Mouse (Mus musculus): ENCODE measurements at regions not wholly inside any gene's neighbourhood (a gene's known extent, or its start where the extent isn't known, plus 50 kb on each side); places are given as distances from the start of the nearest gene placed in this dataset.

DNA sequence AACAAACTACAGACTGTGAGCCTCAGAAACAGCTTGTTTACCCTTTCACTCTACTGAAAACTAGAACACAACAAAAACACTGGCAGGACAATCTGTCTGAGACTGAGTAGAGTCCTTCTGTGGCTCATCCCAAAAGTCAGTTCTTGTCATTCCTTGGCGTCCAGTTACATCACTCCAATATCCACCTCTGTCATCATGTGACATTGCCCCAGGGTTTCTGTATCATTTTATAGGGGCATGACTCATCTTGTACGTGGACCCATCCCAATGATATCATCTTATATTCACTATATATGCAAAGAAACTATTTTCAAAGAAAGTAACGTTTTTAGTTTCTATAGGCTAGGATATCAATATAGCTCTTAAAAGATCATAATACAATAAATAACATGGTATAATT, 152.3 kb downstream of the Dkk2 start:
- no peak for DNase-seq (ENCODE audit: low spot score)

DNA sequence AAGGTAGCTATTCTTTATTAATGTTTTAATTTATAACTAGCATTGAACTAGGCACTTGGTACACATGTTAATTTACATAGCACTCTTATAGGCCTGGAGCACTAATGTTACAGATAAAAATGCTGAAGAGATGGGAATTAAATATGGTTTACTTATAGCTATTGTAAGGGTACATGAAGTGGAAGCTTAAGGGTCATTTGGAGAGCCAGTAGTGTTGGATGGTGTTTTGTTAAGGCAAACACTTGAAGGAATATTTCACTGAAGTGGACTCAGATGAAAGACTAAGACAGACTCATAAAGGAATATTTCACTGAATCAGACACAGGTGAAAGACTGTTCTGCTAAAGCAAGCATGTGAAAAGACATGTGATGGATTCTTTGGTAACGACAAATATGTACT, 172.7 kb downstream of the Dkk2 start:
- DNase-seq (ENCODE audit: low spot score) = no peak

DNA sequence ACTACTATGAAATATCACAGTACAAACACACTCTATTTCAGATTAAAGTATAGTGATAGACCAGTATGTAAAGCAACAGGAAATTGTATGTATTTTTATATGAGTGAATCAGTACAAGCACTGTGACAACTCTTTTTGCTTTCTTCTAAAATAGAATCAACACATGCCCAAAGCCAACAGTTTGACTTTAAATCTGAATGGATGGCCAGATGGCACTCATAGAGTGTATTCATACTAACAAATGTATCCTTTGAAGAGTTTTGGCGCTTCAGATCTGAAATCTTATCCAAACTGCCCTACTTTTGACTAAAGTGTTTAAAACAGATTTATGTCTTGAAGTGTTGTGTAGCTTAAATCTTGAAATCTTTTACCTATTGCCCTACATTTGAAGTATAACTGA, 184.5 kb downstream of the Dkk2 start:
- no peak for DNase-seq (ENCODE audit: low spot score)

DNA sequence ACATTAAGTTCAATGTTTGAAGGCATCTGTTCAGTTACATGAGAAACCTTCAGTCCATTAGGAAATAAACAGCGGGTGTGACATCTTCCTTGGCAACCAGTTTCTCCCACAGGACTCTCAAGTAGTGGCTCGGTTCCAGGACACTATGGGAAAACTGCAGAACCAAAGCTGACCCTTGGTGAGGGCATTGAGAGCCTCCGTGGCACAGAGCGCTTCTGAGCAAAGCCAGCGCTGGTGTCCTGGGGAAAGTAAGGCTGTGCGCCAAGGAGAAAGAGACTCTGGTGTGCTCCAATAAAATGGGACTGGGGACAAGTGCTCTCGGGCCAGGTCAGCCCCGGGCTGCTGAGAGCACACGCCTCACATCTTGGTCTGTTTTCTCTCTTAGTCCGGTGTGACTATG, 189.7 kb downstream of the Dkk2 start:
- DNase-seq (ENCODE audit: low spot score) = no peak

DNA sequence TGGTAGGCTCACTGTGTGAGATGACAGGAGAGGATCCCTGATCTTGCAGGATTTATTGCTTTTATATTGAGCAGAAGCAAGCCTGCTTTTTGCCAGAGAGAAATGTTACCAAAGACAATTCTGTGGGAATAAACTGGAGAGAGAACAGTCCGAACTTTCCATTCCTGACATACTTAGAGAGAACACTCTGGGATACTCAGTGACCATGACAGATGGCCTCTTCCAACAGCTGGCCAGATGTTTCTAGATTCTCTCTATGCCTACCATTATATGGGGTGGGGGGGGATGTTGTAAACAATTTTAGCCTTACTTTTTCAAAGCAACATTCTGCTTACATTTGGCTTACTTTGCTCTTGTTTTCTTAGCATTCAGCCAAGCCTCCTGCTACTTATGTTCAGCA, 192.7 kb downstream of the Dkk2 start:
- DNase-seq (ENCODE audit: low spot score) = no peak

DNA sequence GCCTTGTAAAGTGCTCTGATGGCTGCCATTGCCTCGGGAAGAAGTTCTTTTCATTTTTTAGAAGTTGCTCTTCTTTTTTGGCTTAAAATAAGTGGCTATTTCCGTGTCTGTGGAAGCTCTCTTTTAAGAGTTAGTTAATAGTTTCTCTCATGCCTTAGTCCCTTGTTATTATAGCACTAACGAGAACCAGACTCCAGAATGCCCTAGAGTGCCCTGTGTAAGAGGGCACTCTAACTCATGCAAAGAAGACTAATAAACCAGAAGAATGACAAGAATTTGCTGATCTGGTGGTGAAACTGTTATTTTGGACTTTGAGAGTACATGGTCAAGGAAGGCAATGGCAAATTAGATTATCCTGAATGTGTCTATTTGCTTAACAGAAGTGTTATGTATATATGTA, 202.6 kb downstream of the Dkk2 start:
- DNase-seq (ENCODE audit: low spot score) = peak; percentile 33

DNA sequence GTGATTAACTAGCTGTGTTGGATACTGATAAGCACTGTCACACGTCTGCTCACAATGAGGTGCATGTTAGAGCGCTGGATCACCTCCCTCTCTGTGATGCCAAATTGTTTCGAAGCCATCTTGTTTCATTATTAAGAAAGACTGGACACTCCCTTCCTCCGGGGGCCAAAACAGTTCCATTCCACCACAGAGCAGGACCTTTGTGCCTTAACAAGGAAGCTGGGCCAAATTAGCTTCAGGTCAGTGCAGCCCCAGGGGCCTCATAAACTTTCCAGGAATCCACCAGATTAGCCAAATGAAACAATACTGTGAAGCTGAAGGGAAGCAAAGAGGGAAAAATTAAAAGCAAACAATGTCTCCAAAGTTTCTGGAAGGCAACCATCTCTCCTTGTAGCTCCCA, 241.9 kb downstream of the Dkk2 start:
- no peak for DNase-seq (ENCODE audit: low spot score)

DNA sequence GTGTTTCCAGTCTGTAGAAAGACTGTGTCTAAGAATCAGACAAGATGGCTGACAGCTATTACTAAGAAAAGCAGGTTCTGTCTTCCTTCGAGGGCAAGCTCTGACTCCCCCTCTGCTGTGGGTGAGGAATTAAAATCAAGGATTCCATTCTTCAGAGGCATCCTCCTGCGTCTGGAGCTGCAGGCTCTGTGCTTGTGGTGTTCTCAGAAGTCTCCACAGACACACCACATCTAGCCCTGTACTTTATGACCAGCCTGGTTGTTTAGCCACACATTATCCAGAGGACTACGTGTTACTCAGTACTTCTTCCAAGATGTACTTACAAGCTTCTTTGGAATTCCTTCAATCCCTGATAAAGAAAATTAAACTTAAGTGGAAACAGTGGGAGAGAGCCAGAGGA, 258.5 kb downstream of the Dkk2 start:
- DNase-seq (ENCODE audit: low spot score) = no peak

DNA sequence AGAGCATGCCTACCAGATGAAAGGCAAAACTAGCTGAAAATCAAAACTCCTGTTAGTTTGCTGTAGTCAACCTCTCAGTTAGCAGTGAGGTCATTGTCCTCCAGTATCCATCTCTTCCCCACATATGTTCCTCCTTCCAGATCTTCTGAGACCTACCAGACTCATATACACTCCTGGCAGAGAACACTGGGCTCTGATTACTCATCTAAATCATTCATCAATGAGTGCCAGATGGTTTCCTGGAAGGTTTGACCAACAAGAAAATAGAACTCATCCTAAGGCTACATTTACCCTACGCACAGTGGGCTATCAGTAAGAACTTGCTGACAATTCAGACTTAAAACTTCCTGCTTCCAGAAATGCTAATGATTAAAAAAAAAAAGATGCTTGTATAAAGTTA, 260.8 kb downstream of the Dkk2 start:
- DNase-seq (ENCODE audit: low spot score) = no peak

DNA sequence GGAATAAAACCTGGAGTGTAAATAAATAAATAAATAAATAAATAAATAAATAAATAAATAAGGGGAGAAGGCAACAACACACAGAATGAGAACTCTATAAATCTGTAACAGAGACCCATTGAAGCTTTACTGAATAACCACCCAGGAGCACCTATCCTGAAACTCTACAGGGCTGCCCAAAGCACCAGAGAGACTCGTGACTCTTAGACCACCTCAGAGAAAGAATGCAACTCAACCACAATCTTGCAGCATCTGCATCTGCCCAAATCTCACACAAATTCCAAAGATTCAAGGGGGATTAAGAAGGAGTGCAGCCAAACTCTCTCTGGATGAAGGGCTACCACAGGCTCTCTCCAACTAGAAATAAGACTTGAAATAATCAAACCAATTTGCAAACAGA, 264.5 kb downstream of the Dkk2 start:
- DNase-seq (ENCODE audit: low spot score) = no peak

DNA sequence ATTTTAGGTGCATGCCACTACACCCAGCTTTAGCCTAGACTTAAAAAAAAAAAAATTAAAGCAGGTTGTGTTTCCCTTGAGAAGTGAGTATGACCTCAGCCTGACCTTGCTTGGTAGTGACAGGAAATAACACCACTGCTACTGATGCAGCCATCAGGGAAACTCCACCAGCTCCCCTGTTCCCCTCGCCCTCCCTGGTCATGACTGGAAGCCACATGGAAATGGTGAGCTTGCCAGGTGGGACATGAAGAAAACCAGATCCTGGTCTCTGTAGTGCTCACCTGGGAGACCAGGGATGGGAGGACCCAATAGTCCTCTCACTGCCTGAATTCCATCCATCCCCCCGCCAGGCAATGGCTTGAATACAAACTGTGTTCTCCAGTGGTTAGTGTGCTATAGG, 268.1 kb downstream of the Dkk2 start:
- peak; percentile 14 for DNase-seq (ENCODE audit: low spot score)

DNA sequence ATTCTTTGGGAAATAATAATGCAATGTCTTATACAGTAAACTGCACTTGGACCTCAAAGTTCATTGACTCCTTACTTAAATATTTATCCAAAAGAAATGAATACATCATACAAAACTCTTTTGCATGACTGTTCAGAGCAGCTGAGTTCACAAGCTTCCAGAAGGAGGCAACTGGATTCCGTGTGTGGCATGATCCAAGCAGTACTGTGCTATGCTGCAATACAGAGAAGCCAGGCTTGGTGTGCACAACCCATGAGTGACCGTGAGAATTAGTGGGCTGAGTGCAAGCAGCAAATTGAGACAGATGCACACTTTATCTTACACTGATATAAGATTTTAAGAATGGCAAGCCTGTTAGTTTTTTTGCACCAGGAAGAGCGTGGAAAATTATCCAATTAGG, 270.0 kb upstream of the Gimd1 start:
- DNase-seq (ENCODE audit: low spot score) = no peak

DNA sequence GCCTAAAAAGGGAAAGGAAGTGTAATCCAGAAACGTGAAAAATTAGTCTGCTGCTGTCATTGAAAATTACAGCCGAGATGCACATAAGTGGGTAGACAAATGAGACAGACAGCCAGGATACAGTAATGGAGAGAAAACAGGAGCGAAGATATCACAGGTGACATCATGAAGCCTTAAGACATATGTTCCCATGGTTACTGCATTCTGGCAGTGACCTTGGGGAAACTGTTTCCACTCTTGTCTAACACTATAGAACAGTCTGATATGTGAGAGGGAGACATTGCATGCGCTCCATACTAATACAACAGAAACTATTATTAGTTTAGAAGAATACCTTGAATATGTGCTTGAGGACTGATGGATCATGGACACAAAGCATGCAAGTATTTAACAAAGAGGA, 254.0 kb upstream of the Gimd1 start:
- no peak for DNase-seq (ENCODE audit: low spot score)

DNA sequence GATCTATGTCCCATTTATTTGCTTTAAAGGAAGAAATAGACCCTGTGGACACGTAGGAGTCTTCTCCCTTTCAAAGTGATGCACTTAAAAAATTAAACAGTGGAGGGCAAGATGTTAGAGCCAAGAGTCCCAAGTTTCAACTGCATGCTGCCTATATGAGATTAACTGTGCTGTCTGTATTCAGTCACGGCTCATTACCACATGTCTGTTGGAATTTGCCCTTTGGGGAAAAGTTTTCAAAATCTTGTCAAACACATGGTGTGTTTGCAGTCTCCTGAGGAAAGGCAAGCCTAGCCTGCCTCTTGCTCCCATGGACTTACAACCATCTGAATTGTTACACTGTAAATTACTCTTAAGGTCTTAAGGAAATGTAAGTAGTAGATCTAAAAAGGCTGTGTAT, 211.9 kb upstream of the Gimd1 start:
- DNase-seq (ENCODE audit: low spot score) = peak; percentile 37

DNA sequence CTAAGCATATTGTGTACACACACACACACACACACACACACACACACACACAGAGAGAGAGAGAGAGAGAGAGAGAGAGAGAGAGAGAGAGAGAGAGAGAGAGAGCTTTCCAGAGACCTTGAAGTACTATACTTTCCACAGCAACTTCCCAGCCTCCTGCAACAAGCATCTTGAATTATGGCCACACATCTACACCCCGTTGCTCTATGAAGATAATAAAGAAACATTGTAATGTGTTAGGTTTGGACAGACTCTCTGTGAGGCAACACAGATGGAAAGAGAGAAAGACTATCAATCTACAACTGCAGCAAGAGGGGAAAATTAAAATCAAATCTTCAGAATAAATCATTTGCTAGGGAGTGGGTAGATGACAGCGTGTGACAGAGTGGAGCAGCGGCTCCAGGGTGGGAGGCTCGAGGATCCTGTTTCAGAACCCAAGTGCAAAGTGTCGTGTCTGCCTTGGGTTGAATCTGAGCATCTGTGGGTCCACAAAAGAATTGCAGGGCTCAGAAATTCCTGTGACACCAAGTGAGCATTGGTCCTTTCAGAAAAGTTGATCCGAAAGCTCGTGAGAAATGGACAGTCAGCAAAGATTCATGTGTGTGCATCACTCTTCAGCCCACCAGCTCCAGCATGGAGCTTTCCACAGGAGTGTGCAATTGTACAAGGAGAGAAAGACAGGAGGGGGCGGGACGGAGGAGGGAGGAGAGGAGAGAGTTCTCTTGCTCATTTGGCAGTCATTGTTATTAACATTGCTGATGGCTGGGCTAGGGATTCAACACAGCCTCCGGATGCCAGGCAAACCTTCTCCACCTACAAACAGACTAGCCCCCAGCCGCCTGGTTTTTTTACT, 203.6 kb upstream of the Gimd1 start:
- DNase-seq (ENCODE audit: low spot score) = no peak

DNA sequence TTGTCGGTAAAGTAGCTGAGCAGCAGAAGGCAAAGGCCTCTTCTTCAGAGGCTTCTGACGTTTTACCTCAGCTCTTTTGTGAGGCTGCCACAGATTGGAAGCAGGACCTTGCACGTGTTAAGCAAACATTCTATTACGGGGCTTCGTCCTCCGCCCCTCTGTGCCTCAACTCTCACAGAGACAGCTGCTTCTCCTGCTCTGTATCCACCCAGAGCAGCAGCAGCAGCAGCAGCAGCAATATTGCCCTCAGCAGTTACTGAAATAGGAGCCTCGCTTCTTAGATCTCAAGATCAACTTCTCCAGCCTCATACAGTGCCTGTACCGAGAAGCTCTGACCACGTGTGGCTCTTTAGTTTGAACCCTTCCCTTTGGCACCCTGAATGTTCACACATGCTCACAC, 202.4 kb upstream of the Gimd1 start:
- no peak for DNase-seq (ENCODE audit: low spot score)

DNA sequence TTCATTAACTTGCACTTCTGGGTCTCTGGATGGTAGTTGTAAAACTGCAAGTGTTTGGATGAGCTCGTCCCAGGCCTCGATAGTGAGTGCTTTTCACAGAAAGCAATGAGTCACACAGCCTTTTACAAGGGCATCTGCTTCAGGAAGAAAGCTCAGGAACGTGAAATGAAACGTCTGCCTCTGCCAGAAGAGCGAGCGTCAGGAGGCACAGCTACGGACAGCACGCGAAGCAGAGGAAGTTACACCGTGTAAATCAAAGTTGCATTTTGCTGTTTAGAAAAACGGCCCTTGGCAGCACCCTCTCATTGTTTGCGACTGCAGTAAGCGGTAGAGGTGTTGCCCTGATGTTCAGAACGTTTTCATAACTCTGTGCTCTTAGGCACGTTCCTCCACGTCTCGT, 201.5 kb upstream of the Gimd1 start:
- no peak for DNase-seq (ENCODE audit: low spot score)

DNA sequence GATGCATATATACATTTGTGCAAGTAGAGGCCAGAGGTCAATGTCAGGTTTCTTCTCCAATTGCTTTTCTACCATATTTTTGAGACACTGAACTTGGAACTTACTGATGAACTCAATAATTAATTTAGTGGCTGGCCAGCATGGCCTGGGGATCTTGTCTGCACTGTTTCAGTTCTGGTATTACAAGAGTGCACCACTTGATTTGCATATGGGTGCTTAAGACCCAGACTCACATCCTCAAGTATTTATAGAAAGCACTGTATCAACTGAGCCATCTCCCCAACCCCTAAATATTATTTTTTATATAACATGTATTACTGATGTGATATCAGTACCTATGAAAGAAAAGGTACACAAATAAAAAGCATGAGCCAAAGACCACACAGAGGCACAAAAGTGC, 197.8 kb upstream of the Gimd1 start:
- DNase-seq (ENCODE audit: low spot score) = no peak

DNA sequence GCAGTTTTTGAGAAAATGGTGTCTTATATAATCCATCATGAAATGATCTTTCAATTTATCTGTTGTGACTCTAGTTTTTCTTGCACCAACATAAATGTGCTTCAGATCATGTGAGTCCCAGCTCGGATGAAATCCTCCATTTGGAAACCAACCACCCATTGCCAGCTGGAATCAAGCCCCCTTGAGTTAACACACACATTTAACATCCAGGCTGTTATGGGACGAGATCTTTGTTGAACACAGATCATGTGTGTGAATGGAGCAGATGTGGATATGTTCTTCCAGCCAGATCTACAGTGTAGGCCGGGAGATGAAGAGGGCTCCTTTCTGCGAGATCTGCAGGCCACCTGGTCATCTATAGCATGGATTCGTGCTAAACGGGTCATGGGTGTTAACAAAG, 188.4 kb upstream of the Gimd1 start:
- no peak for DNase-seq (ENCODE audit: low spot score)

DNA sequence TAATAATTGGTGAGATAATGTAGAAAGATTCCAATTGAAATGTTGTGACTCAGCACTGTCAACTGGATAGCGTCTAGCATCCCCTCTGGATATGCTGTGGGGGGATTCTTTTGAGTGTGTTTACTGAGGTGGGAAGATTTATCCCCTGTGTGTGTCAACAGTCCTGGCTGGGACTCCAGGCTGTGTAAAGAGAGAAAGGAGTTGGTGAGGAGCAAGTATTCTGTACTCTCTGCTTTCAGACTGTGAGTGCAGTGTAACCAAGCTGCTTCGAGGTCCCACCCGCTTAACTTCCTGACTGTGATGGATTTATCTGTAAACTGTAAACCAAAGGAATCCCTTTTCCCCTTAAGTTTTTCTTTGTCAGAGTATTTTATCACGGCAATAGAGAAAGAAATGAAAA, 175.7 kb upstream of the Gimd1 start:
- no peak for DNase-seq (ENCODE audit: low spot score)

DNA sequence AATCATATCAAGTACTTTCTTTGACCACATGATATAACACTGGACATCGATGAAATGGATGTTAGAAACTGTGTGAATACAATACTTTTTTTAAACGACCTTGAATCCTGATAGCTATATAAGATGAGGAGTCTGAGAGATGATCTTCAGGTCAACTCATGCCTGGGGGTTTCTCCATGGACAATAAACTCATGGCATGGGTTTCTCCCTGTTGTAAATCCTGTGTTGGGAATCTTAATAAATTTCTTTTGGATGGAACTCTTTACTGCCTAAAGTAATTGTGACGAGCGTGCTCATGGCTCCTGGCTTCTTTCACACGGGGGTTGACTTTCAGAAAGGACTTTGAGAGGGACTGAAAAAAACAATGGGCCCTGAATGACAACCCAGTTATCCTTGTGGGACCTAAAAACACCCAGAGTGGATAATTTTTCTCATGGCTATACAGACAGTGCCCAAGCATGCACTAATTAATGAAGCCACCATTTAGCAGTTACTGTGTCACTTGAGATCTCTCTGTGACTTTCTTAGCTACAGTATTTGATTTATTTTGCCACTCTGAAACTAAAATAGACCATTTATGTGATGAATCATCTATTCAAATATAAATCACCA, 167.2 kb upstream of the Gimd1 start:
- no peak for DNase-seq (ENCODE audit: low spot score)

DNA sequence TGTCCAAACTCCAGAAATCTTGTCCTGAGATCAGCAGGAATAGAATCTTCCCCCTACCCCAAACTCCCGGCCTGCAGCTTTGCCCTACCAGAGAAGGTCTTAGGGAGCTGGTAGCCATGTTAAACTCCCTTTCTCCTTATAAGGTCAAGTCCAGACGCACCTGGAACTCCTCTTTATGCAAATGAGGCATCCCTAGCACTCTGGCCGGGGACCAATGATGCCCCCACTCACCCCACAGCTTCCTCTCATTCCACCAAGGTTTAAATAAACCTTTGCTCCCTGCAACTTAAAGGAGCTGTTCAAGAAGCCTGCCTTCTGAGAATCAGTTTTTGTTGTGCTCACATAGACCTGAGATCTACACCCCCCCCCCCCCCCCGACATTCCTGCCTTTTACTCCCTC, 158.6 kb upstream of the Gimd1 start:
- DNase-seq (ENCODE audit: low spot score) = no peak

DNA sequence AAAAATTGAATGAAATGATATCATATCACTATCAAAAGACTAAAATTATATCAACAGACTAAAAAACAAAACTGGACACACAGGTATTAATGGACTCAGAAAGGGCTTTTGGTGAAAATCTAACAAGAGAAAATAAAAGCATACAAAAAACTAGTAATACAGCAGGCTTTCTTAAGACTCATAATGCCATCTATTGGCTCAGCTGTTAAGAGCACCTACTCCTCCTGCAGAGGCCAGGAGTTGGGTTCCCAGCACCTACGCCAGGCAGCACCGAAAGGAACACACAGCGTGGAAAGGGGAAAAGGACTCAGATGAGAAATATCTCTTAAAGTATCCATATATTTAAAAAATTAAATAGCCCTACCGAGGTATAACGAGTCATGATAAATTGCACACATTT, 151.9 kb upstream of the Gimd1 start:
- no peak for DNase-seq (ENCODE audit: low spot score)

DNA sequence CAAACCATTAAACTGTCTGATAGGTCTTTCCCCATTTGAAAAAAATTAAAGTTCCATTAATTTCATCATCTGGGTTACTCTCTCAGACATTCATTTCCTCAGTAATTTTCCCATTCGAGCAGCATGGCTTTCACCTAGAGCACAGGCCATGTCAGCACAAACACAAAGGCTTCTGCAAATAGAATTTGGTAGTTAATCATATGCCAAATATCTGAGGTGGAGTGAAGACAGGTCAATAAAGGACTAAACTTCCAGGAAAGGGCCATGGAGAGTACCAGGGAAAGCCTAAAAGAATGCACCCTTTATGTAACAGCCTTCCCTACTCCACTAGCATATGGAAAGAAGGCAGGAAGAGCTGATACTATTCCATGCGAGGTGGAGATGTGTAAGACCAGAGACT, 150.3 kb upstream of the Gimd1 start:
- no peak for DNase-seq (ENCODE audit: low spot score)

All from embryo, embryonic 10 days (tissue).